Mouse (Mus musculus): ENCODE measurements around the gene Gpnmb. TPM values are rescaled to one million over a fixed set of nuclear protein-coding genes. Genes with fewer than 3 reads are reported as not detected.

Gene Gpnmb
- polyA plus RNA-seq, 1 experiment, result 3.8 TPM

- no peak overlapping the region for H3K27ac ChIP-seq (ENCODE audit: insufficient read depth, low read length)
- H3K4me3 ChIP-seq (ENCODE audit: extremely low read depth, insufficient read depth, insufficient read length), result no peak overlapping the region
- no peak for DNase-seq (ENCODE audit: low read depth in 1 of 2, low spot score in 2 of 2)
- no peaks in the 10 kb centered on the region for H3K4me1 ChIP-seq (ENCODE audit: control insufficient read depth, insufficient read depth, insufficient read length)
- TF ChIP-seq POLR2A (IDR thresholded peaks at IDR 0.05; ENCODE audit: low read depth, low read length) (no peak), CTCF (IDR thresholded peaks at IDR 0.05; ENCODE audit: extremely low read depth, insufficient read depth, insufficient read length, insufficient replicate concordance) (no peak)
- no peaks in the 10 kb centered on the region for H3K36me3 ChIP-seq (ENCODE audit: control insufficient read depth, insufficient read depth, low read length)
- no peaks in the 10 kb centered on the region for H3K27me3 ChIP-seq (ENCODE audit: control insufficient read depth, insufficient read depth, low read length)
- WGBS, result 49% methylated on average over 13 of the region's 13 CpGs
Measured at GRCm38 (mm10) chr6:49008420-49009160, 27.8 kb upstream of the Gpnmb start.

- DNase-seq (ENCODE audit: low read depth in 1 of 2, low spot score in 2 of 2), result no peak
- Histone ChIP-seq H3K27ac (ENCODE audit: insufficient read depth, low read length) (no peak overlapping the region), H3K4me3 (ENCODE audit: extremely low read depth, insufficient read depth, insufficient read length) (no peak overlapping the region), H3K4me1 (ENCODE audit: control insufficient read depth, insufficient read depth, insufficient read length) (no peaks in the 10 kb centered on the region), H3K27me3 (ENCODE audit: control insufficient read depth, insufficient read depth, low read length) (no peaks in the 10 kb centered on the region), H3K36me3 (ENCODE audit: control insufficient read depth, insufficient read depth, low read length) (no peaks in the 10 kb centered on the region)
- 82% methylated on average over 7 of the region's 7 CpGs for WGBS
- TF ChIP-seq POLR2A (IDR thresholded peaks at IDR 0.05; ENCODE audit: low read depth, low read length), result no peak
- TF ChIP-seq CTCF (IDR thresholded peaks at IDR 0.05; ENCODE audit: extremely low read depth, insufficient read depth, insufficient read length, insufficient replicate concordance), result no peak
Measured at GRCm38 (mm10) chr6:49009161-49009555, 27.2 kb upstream of the Gpnmb start.

- no peaks in the 10 kb centered on the region for H3K27me3 ChIP-seq (ENCODE audit: control insufficient read depth, insufficient read depth, low read length)
- TF ChIP-seq CTCF (IDR thresholded peaks at IDR 0.05; ENCODE audit: extremely low read depth, insufficient read depth, insufficient read length, insufficient replicate concordance) (no peak), POLR2A (IDR thresholded peaks at IDR 0.05; ENCODE audit: low read depth, low read length) (no peak)
- H3K36me3 ChIP-seq (ENCODE audit: control insufficient read depth, insufficient read depth, low read length), result no peaks in the 10 kb centered on the region
- WGBS, result 84% methylated on average over 1 of the region's 1 CpGs
- DNase-seq (ENCODE audit: low read depth in 1 of 2, low spot score in 2 of 2), result no peak
- no peak overlapping the region for H3K27ac ChIP-seq (ENCODE audit: insufficient read depth, low read length)
- H3K4me1 ChIP-seq (ENCODE audit: control insufficient read depth, insufficient read depth, insufficient read length), result no peaks in the 10 kb centered on the region
- no peak overlapping the region for H3K4me3 ChIP-seq (ENCODE audit: extremely low read depth, insufficient read depth, insufficient read length)
Measured at GRCm38 (mm10) chr6:49009665-49010064, 26.7 kb upstream of the Gpnmb start.

- H3K4me3 ChIP-seq (ENCODE audit: extremely low read depth, insufficient read depth, insufficient read length), result no peak overlapping the region
- WGBS, result 52% methylated on average over 5 of the region's 5 CpGs
- H3K4me1 ChIP-seq (ENCODE audit: control insufficient read depth, insufficient read depth, insufficient read length), result no peaks in the 10 kb centered on the region
- H3K27ac ChIP-seq (ENCODE audit: insufficient read depth, low read length), result no peak overlapping the region
- TF ChIP-seq CTCF (IDR thresholded peaks at IDR 0.05; ENCODE audit: extremely low read depth, insufficient read depth, insufficient read length, insufficient replicate concordance) (no peak), POLR2A (IDR thresholded peaks at IDR 0.05; ENCODE audit: low read depth, low read length) (no peak)
- no peak for DNase-seq (ENCODE audit: low read depth in 1 of 2, low spot score in 2 of 2)
- H3K36me3 ChIP-seq (ENCODE audit: control insufficient read depth, insufficient read depth, low read length), result no peaks in the 10 kb centered on the region
- no peaks in the 10 kb centered on the region for H3K27me3 ChIP-seq (ENCODE audit: control insufficient read depth, insufficient read depth, low read length)
Measured at GRCm38 (mm10) chr6:49011191-49011590, 25.2 kb upstream of the Gpnmb start.

- Histone ChIP-seq H3K27me3 (ENCODE audit: control insufficient read depth, insufficient read depth, low read length) (no peaks in the 10 kb centered on the region), H3K4me1 (ENCODE audit: control insufficient read depth, insufficient read depth, insufficient read length) (no peaks in the 10 kb centered on the region; the same call in 1 of the 2 replicates), H3K4me3 (ENCODE audit: extremely low read depth, insufficient read depth, insufficient read length) (no peak overlapping the region), H3K27ac (ENCODE audit: insufficient read depth, low read length) (no peak overlapping the region), H3K36me3 (ENCODE audit: control insufficient read depth, insufficient read depth, low read length) (no peaks in the 10 kb centered on the region)
- DNase-seq (ENCODE audit: low read depth in 1 of 2, low spot score in 2 of 2), result no peak
- TF ChIP-seq POLR2A (IDR thresholded peaks at IDR 0.05; ENCODE audit: low read depth, low read length) (no peak), CTCF (IDR thresholded peaks at IDR 0.05; ENCODE audit: extremely low read depth, insufficient read depth, insufficient read length, insufficient replicate concordance) (no peak)
- WGBS, result 84% methylated on average over 4 of the region's 4 CpGs
Measured at GRCm38 (mm10) chr6:49013023-49013422, 23.3 kb upstream of the Gpnmb start.

- H3K27ac ChIP-seq (ENCODE audit: insufficient read depth, low read length), result no peak overlapping the region
- H3K4me1 ChIP-seq (ENCODE audit: control insufficient read depth, insufficient read depth, insufficient read length), result no peaks in the 10 kb centered on the region; the same call in 1 of the 2 replicates
- DNase-seq (ENCODE audit: low read depth in 1 of 2, low spot score in 2 of 2), result peak in 1 of 2 experiments; percentile 23
- WGBS, result 41% methylated on average over 3 of the region's 3 CpGs
- no peaks in the 10 kb centered on the region for H3K27me3 ChIP-seq (ENCODE audit: control insufficient read depth, insufficient read depth, low read length)
- TF ChIP-seq POLR2A (IDR thresholded peaks at IDR 0.05; ENCODE audit: low read depth, low read length) (no peak), CTCF (IDR thresholded peaks at IDR 0.05; ENCODE audit: extremely low read depth, insufficient read depth, insufficient read length, insufficient replicate concordance) (no peak)
- no peaks in the 10 kb centered on the region for H3K36me3 ChIP-seq (ENCODE audit: control insufficient read depth, insufficient read depth, low read length)
- no peak overlapping the region for H3K4me3 ChIP-seq (ENCODE audit: extremely low read depth, insufficient read depth, insufficient read length)
Measured at GRCm38 (mm10) chr6:49013458-49013857, 22.9 kb upstream of the Gpnmb start.

GRCm38 (mm10) chr6:49017150-49017549, 19.2 kb upstream of the Gpnmb start:
- H3K27ac ChIP-seq (ENCODE audit: insufficient read depth, low read length), result no peak overlapping the region
- no peaks in the 10 kb centered on the region for H3K36me3 ChIP-seq (ENCODE audit: control insufficient read depth, insufficient read depth, low read length)
- no peak for TF ChIP-seq CTCF (IDR thresholded peaks at IDR 0.05; ENCODE audit: extremely low read depth, insufficient read depth, insufficient read length, insufficient replicate concordance)
- no peak overlapping the region for H3K4me3 ChIP-seq (ENCODE audit: extremely low read depth, insufficient read depth, insufficient read length)
- DNase-seq (ENCODE audit: low read depth in 1 of 2, low spot score in 2 of 2), result no peak
- H3K27me3 ChIP-seq (ENCODE audit: control insufficient read depth, insufficient read depth, low read length), result no peaks in the 10 kb centered on the region
- 7% methylated on average over 12 of the region's 12 CpGs for WGBS
- H3K4me1 ChIP-seq (ENCODE audit: control insufficient read depth, insufficient read depth, insufficient read length), result peaks cover 3% of the 10 kb centered on the region; the same call in 1 of the 2 replicates
